Mouse (Mus musculus) megakaryocyte progenitor cell, adult 5-6 weeks (primary cell): Measurements from ENCODE around the gene Nfe2. TPM values are rescaled to one million over a fixed set of nuclear protein-coding genes. Genes with fewer than 3 reads are reported as not detected.
"Not testable (repeated sequence)": the region's sequence is repeated elsewhere in the genome, so short reads cannot be mapped to it uniquely, and the experiment has no call there.

Source experiments
- ATAC-seq: replicated peaks from 2 replicates; pipeline ENCODE4 v1.8.0; 2016; ENCODE audit warnings: mild to moderate bottlenecking, moderate TSS enrichment, inconsistent platforms; ENCODE audit not compliant: poor library complexity
- total RNA-seq, 2 experiments: library from RNA; stranded (forward) in 1 of 2; stranded (reverse) in 1 of 2; fragments of 157-497, 149-512 nt in 1 of 2; fragments of 200-1000 nt in 1 of 2; gene quantifications; 2 replicates each; pipeline versions ENCODE4 v1.2.3 to v1.2.4; 2015 to 2017

Nfe2 gene
- total RNA-seq, 2 experiments from 2014 or later, result 140 to 148 TPM

DNA sequence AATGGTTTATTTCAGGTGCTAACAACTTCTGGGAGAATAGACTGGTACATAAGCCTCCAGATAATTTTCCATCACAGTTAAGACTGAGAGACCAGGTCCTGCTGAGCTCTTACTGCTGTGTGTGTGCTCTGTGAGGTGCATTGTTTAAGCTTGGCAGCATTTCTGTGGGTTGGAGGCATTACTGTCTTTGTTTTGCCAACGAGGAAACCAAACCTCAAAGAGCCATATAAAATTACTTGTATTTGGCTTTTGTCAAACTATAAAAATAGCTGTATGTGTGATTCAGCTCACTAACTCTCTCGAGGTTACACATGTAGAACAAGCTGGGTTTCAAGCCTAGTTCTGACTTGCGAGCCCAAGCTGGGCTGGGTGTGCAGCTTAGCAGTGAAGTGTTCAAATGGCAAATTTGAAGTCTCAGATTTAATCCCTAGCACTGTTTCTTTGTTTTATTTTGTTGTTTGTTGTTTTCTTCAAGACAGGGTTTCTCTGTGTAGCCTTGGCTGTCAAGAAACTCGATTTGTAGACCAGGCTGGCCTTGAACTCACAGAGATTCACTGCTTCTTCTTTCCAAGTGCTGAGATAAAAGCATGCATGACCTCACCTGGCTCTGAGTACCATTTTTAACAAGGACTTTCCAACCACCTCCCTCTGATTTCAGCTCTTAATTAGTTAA lies 34.6 kb upstream of the Nfe2 start:
- no peak for ATAC-seq

DNA sequence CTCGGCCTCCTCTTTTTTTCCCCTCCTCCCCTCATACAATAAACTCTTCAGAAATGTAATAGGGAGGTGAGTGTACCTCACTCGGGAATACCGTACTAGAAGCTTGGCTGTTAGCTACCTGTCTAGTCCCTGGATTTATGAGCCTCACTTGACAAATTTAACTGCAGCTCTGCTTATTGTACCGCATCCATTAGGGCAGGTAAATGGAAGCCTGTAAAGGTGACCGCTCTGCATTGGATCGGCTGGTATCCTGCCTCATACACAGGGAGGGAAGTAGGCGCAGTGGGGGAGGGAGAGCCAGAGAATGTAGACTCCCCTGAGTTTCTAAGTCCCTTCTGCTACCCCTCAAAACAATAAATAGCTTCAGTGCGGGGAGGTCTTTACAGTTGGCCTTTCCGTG lies 32.6 kb upstream of the Nfe2 start:
- no peak for ATAC-seq

DNA sequence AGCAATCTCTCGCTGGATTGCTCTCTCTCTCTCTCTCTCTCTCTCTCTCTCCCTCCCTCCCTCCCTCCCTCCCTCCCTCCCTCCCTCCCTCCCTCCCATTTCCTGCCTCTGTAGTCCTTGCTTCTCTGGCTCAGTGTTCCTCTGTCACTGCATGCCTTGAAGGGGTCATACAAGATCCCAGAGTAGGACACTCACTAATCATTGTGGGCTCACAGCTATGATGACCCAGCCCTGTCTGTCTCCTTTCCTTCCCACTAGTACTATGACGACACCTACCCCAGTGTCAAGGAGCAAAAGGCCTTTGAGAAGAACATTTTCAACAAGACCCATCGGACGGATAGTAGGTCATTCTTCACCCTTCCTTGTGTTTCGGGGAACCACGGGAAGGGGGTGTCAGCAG lies 32.2 kb upstream of the Nfe2 start:
- no peak for ATAC-seq

DNA sequence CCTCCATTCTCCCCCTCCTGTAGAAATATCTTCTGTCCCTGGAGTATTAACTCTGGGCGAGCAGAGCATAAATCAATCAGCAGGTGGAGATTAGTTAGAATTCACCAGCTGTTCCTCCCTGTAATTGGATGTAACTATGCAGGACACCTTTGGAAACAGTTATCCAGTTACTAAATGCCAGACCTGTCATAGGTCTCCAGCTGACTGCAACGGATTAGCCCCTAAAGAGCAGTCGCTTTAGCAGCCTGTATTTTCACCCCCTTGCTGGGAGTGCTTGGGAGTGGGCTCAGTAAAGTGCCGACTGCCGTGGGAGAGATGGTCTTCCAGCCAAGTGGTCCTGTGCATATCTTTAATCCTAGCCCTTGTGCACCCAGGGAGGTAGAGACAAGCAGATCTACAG lies 31.4 kb upstream of the Nfe2 start:
- ATAC-seq, result no peak

DNA sequence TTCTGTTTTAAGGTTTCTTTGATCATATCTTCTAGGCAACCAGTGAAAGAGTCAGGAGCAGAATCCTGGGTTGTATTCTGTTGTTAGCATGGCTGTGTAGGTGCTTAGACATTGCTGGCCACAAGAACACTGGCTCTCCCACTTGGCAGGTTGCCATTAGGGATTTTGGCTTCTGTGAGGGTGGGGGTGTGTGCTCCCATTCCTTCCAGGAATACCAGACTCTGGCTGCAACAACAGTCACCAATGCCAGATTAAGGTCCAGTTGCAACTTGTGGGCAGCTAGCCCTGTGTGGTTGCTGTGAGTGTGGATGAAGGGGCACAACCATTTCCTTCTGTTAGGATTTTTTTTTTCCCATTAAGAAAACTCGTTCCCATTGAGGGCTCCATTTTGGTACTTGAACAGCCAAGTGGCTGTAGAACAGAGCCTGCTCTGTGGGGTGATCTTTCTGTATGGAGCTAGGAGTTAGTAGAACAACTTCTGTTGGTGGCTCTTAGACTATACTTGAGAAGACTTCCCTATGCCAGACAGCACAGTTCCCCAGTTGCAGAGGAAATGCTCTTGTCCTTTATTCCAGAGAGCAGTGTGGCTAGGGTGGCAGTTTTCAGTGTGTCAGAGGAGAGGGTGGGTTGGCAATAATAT lies 27.7 kb upstream of the Nfe2 start:
- no peak for ATAC-seq

DNA sequence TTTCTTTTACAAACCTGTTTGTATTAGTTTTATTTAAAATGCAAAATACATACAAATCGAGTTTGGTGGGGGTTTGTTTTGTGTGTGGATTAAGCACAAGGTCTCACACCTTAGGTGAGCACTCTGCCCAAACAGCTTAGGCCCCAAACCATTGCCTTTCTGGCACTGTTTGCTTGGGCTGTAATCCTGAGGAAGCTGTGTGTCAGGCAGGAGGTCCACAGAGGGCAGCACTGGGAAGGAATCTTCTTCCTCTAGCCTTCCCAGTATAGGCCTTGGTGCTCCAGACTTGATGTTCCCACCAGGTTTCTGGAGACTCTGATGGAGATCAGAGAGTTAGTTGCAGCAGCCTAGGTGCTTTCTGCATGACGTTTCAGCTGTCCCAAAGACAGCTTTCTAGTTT lies 26.4 kb upstream of the Nfe2 start:
- no peak for ATAC-seq

DNA sequence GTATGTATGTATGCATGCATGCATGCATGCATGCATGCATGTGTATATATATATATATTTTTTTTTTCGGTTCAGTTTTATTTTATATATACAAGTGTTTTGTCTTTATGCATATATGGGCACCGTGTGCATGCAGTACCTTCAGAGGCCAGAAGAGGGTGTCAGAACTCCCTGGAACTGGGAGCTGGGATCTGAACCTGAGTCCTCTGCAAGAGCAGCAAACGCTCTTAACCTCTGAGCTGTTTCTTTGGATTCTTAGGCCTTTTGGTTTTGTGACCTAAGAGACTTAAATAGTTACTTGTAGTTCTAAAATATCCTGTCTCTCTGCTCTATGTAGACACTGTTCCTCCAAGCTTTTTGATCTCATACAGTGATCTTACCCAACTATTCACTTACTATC lies 25.9 kb upstream of the Nfe2 start:
- peak; percentile 73 for ATAC-seq

DNA sequence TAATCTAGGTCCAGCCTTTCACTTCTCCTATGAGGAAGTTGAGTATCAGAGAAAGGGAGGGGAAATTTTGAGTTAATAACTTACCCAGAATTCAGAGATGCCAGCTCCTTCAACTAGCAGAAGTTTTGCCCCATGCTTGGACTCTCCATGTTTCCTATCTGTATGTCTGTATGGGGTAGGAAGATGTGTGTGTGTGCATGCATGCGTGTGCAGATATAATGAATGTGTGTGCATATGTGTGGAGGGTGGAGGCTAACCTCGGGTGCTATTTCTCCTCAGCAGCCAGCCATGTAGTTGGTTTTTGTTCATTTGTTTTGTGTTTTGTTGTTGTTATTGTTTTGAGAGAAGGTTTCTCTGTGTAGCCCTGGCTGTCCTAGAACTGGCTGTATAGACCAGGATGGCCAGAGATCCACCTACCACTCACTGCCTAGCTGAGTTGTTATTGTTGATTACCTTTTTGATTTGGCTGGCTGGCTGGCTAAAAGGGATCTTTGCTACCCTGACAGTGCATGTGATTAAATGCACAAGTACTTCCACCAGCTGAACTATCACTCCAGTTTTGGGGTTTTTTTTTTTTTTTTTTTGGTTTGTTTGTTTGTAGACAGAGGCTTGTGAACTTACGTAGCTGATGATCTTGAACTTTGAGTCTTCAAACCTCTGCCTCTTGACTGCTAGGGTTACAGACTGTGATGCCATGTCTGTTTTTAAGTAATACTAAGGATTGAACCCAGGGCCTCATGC lies 23.4 kb upstream of the Nfe2 start:
- ATAC-seq, result no peak

DNA sequence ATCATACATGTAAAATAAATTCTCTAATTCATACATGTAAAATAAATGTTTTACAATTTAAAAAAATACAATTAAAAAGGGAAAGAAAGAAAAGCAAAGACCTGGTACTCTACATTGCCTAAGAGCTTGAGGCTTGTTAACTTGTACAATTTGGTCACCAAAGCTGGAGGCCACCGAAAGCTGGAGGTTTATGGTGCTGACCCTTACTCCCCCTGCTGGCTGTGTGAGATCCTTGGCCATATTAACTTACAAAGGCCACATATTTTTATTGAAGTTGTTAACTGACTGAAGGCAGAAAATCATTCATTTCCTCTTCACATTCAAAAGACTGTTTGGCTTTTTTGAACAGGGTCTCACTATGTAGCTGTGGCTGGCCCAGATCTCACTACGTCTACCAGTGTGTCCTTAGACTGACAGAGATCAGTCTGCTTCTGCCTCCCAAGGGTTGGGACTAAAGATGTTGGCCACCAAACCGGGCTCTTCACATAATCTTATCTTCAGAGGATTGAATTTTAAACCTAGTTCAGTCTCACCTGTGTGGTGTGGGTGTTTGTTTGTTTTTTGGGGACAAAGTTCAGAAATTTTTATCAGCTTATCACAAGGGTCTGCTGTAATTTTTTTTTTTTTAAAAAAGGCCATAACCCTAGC lies 22.7 kb upstream of the Nfe2 start:
- peak; percentile 85 for ATAC-seq

DNA sequence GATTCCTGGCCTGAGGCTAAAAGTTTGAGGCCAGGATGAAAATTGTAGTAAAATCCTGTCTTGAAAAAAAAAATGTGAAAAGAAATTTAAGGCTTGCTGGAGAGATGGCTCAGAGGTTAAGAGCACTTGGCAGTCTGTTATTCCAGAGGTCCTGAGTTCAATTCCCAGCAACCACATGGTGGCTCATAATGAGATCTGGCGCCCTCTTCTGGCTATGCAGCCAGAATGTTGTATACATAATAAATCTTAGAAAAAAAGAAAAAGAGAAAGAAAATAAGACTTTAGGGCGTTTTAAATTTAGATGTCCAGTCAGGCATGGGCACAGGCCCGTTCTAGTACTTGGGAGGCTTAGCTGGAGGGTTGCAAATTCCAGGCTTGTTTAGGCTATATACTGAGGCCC lies 21.5 kb upstream of the Nfe2 start:
- ATAC-seq, result peak; percentile 37; the same call in 1 of the 2 replicates

DNA sequence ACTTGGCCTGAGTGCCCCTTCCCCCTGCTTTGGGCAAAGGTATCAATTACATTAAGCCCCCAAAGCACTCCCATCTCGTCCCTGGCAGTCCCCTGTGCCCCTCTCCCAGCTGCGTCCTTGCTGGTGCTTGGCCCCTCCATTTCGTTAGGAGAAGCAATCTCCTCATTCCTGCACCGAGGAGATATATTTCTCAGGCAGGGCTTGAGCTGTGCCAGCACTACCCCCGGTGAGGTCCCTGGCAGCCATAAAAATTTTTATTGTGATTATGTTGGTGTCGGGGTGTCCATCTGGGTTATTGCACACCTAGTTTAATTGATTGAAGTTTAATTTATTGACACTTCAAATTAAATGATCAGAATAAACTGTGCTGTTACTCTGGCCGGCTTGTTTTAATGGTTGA lies 19.7 kb upstream of the Nfe2 start:
- ATAC-seq, result no peak

DNA sequence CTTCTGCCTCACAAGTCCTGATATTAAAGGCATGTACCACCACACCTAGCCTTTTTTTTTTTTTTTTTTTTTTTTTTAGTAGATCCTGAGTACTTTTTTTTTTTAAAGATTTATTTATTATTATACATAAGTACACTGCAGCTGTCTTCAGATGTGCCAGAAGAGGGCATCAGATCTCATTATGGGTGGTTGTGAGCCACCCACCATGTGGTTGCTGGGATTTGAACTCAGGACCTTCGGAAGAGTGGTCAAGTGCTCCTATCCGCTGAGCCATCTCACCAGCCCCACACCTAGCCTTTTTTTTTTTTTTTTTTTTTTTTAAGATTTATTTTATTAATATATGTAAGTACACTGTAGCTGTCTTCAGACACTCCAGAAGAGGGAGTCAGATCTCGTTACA lies 17.7 kb upstream of the Nfe2 start:
- ATAC-seq, result not testable (repeated sequence)

DNA sequence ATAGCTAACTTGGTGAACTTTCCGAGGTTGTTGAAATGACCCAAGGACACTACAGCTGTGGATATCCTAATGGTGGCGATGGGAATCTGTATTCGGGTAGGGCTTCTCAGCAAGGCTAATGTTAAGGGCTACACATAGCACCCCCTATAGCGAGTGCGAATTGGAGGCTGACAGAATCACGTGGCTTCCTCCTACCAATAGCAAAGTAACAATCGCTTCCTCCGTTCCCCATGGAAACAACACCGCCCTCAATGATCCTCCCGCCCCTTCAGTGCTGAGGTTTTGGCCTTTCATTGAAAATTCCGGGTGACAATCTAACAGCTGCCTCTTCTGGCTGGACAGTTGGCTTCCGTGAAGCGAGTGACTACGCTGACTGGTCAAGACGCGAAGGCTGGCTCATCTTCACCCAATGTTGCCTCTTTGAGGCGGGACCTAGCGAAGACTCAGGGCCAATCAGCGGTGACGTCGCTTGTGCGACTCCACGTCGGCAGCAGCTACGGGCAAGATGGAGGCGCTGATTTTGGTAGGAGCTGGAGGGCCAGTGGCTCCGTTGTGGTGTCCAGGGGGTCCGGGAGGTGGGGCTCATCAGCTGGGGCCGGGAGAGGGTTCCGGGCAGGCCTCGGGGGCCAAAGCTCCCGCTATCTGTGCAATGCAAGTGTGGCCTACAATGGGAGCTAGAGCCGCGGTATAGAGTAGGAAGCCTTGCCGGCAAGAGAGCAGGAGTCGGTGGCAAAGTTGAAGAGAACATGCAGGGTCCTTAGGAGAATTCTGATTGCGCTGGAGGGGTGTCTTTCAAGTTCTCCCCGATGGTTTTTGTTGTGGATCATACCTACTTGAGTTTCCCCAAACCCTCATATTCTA lies 14.4 kb upstream of the Nfe2 start, which contains the start of gene Copz1:
TSS of gene Copz1 (plus strand) at position 296 of the 861 bp plus-strand sequence.
- peak; percentile 93 for ATAC-seq

DNA sequence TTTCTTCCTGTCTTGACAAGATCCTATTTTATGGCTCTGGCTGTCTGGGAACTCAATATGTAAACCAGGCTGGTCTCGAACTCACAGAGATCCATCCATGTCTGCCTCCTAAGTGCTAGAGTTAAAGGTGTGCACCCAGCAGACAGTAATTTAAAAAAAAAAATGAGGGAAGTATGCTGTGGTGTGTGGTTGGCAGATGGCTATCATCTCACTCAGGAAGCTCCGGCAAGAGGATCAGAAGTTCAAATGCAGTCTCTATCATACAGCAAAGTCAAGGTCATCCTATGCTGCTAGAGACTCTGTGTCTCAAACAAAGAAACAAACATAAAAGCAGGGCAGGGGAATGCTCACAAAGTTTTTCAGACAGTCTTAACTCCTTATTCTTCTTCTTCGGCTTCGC lies 10.7 kb upstream of the Nfe2 start:
- ATAC-seq, result peak; percentile 25; the same call in 1 of the 2 replicates

DNA sequence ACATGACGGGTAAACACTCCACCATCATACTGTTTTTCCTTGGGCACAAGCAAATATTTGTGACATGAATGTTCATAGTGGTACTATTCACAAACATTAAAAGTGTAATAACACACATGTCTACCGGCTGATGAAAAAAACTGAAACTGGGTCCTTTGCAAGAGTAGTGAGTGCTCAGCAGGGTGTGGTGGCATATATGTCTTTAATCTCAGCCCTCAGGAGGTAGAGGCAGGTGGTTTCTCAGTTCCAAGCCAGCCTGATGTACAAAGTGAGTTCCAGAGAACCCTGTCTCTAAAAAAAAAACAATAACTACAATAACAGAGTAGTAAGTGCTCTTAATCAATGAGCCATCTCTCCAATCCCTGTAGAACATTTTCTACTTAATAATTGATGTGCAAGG lies 6.6 kb upstream of the Nfe2 start:
- ATAC-seq, result no peak

DNA sequence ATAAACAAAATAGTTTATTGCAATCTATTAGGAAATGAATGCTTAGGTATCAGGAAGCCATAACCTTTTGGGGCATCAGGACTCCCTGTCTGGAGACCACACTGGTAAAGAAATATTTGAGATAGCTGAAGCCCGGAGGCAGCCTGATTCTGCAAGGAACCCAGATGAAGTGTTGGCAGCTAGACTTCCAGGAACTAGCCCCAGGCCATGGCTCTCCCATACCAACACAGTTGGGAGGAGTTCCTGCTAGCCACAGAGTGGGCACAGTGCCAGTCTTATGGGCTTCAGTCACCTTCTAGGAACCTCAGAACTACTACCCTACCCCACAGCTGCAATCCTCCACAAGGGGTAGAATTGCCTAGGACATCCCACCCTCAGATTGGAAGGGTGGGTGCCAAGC lies 1.8 kb upstream of the Nfe2 start:
- peak; percentile 24 for ATAC-seq

DNA sequence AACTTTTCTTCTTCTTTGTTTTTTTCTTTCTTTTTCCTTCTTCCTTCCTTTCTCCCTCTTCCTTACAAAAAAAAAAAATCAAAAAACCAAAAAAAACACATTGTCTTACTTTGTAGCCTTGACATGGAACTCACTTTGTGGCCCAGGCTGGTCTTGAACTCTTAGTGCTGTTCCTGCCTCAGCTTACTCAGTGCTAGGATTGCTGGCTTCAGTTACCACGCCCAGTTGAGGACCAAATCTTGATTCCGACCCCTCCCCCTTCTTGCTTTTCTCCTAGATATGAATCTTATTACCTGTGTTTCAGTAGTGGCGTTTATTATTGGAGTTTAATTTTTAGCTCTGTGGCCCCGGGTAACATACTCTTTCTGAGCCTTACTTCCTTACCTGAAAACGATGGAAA lies 959 bp upstream of the Nfe2 start:
- no peak for ATAC-seq

DNA sequence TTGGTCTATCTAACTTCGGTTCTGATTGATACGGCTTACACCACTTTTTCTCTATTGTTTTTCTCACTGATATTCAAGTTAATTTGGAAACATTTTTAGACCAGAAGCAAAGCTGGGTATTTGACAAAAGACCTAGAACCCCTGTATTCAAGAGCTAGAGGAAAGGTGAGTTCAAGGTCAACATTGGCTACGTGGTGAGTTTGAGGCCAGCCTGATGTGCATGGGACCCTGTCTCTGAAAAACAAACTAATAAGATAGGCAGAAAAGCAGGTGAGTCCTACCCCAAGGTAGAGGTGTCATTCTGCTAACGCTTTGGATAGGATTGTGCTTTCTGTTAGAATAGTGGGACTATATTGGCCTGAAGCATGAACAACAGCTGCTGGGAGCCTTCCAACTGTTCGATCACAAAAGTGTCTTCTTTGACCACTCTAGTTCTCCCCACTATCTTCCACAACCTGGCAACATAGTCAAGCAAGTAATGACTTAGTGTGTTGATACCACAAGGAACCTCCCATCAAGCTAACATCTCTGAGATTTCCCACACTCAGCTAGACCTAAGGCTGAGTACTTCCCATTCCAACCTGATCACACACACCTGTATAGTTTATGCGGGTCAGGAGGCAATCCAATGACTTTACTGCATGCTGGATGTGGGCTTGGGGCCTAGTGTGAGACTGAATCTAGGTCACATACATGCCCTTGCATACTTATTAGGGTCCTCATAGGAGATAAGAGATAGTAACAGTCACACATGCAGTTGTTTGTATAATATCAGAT lies 1.8 kb downstream of the Nfe2 start:
- ATAC-seq, result no peak

DNA sequence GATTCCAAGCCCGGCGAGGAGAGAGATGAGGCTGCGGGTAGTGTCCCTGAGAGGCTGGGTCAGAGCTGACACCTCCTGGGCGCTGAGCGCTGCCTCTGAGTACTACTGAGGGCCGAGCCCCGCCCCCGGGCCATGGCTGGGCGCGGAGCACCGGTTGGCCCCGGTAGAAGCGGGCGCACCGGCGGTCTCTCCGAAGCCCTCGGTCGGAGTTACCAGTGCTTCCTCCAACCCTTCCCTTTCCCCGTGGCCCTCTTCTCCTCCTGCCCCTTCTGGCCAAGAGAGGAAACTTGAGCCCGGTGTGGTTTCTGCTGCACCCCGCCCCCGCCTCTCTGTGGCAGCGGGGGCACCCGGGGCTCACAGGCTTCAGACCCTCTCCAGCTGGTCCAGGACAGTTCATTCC lies 3.0 kb downstream of the Nfe2 start:
- ATAC-seq, result peak; percentile 21

DNA sequence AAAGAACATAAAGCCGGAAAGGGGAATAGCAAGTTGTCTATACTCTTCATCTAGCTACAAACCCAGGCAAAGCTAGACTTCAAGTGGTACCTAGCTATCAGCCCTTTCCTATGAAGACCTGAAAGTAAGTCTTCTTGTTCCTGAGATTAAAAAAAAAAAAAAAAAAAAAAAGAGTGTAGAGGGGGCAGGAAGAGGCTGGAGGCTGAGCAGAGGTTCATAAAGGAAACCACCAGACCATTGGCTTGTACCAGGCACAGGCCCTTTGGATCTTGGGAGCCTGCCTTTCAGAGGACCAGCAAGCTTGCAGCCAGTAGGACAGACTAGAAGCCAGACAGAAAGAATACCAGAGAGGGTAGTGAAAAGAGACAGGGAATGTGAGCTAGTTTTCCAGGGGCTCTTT lies 4.9 kb downstream of the Nfe2 start:
- ATAC-seq, result no peak
